Mouse (Mus musculus) myocyte (in vitro differentiated cells): ENCODE measurements around the gene Mfng.

Source experiments
- CEBPB ChIP-seq: IDR thresholded peaks from 2 replicates; pipeline ENCODE4 v1.6.1; 2011; ENCODE audit warnings: mild to moderate bottlenecking, moderate library complexity; ENCODE audit not compliant: poor library complexity, insufficient read depth, severe bottlenecking
- MAX ChIP-seq: IDR thresholded peaks from one replicate; pipeline ENCODE4 v1.6.1; 2011; ENCODE audit warnings: low read depth, mild to moderate bottlenecking, control low read depth
- MYOD1 ChIP-seq, 3 experiments: IDR thresholded peaks; one replicate each; pipeline ENCODE4 v1.6.1; 2011; ENCODE audit warnings: control low read depth in 2 of 3, low read depth in 2 of 3, mild to moderate bottlenecking in 2 of 3, moderate library complexity in 1 of 3; ENCODE audit not compliant: insufficient read length in 2 of 3, control insufficient read depth in 1 of 3
- MYOG ChIP-seq, 3 experiments: IDR thresholded peaks; one replicate each; pipeline ENCODE4 v1.6.1; 2011; ENCODE audit warnings: control low read depth in 2 of 3, low read depth in 2 of 3, mild to moderate bottlenecking in 2 of 3; ENCODE audit not compliant: insufficient read length in 2 of 3, control insufficient read depth in 1 of 3, insufficient read depth in 1 of 3
- POLR2A ChIP-seq: IDR thresholded peaks from one replicate; pipeline ENCODE4 v1.6.1; 2011; ENCODE audit warnings: low read depth, mild to moderate bottlenecking, control low read depth, moderate library complexity; ENCODE audit not compliant: insufficient read length
- POLR2AphosphoS2 ChIP-seq: IDR thresholded peaks from one replicate; pipeline ENCODE4 v1.6.1; 2011; ENCODE audit warnings: low read depth, control low read depth; ENCODE audit not compliant: insufficient read length
- SRF ChIP-seq: IDR thresholded peaks from one replicate; pipeline ENCODE4 v1.6.1; 2011; ENCODE audit warnings: low read depth; ENCODE audit not compliant: control insufficient read depth, insufficient read length
- TCF12 ChIP-seq: IDR thresholded peaks from one replicate; pipeline ENCODE4 v1.6.1; 2011; ENCODE audit warnings: mild to moderate bottlenecking, control low read depth; ENCODE audit not compliant: poor library complexity, insufficient read depth, severe bottlenecking
- TCF3 ChIP-seq: IDR thresholded peaks from one replicate; pipeline ENCODE4 v1.6.1; 2011; ENCODE audit warnings: low read depth, control low read depth; ENCODE audit not compliant: insufficient read length

GRCm38 (mm10) chr15:78710634-78711033 is 62.6 kb downstream of the Mfng start:
- no peak for TF ChIP-seq CEBPB
- no peak for TF ChIP-seq POLR2A
- TF ChIP-seq MAX, result no peak
- no peak for TF ChIP-seq SRF
- TF ChIP-seq TCF3, result no peak
- no peak for TF ChIP-seq MYOD1 (IDR thresholded peaks at IDR 0.05; ENCODE audit: control insufficient read depth in 1 of 3, insufficient read length in 2 of 3, low read depth in 2 of 3)
- TF ChIP-seq POLR2AphosphoS2, result no peak
- TF ChIP-seq MYOG (IDR thresholded peaks at IDR 0.05; ENCODE audit: control insufficient read depth in 1 of 3, insufficient read depth in 1 of 3, insufficient read length in 2 of 3, low read depth in 2 of 3), result no peak
- TF ChIP-seq TCF12, result no peak
